14 mouse cellular contexts compared by ENCODE assay signal in genomic region chr14:19763527-19763926, GRCm38 (mm10). TPM values are rescaled to one million over a fixed set of nuclear protein-coding genes. Genes with fewer than 3 reads are reported as not detected.
DNase-seq lines count a peak whose midpoint lies in the region; ATAC-seq lines count a peak whose summit lies in the region.
"Had no signal": no experiment of that assay in that cellular context is flagged by ENCODE, and none has a peak within 500 bp of the region (broad histone marks: within the 10 kb centered on the region; RNA-seq: fewer than 3 reads in every experiment).

No protein-coding gene starts in this region.

- no peaks in the 10 kb centered on the region for H3K27me3 ChIP-seq in heart, embryonic 10.5 days (ENCODE audit: insufficient read depth, poor library complexity, severe bottlenecking)
- H3K27me3 ChIP-seq in embryonic facial prominence, embryonic 14.5 days (replicated peaks; ENCODE audit: control insufficient read depth, insufficient read depth, low read length), result no peaks in the 10 kb centered on the region
- H3K27me3 ChIP-seq: CH12.LX; liver, embryonic 15.5 days; stomach, embryonic 15.5 days had no signal

- 27% methylated on average over 8 of the region's 8 CpGs for WGBS in heart, embryonic 10.5 days
- WGBS in embryonic facial prominence, embryonic 14.5 days, result 31% methylated on average over 8 of the region's 8 CpGs

- no peaks in the 10 kb centered on the region for H3K9me3 ChIP-seq in heart, embryonic 10.5 days
- H3K9me3 ChIP-seq in embryonic facial prominence, embryonic 14.5 days (ENCODE audit: control insufficient read depth, low read length), result no peaks in the 10 kb centered on the region
- H3K9me3 ChIP-seq: liver, embryonic 15.5 days; stomach, embryonic 15.5 days had no signal

- H3K27ac ChIP-seq in heart, embryonic 10.5 days, result peak overlapping the region; percentile 73
- H3K27ac ChIP-seq in embryonic facial prominence, embryonic 14.5 days (replicated peaks; ENCODE audit: low read depth, low read length), result peak overlapping the region; percentile 54; the same call in 1 of the 2 replicates
- H3K27ac ChIP-seq: liver, embryonic 15.5 days; stomach, embryonic 15.5 days had no signal

- ATAC-seq in embryonic facial prominence, embryonic 14.5 days (ENCODE audit: low read depth), result no peak
- ATAC-seq: intestine, postnatal 0 days had no signal

- DNase-seq in heart, embryonic 10.5 days (ENCODE audit: low spot score), result no peak
- DNase-seq in heart, adult 9 months (ENCODE audit: low spot score in 2 of 2), result no peak
- peak; percentile 15 for DNase-seq in lung, postnatal 10 days
- no peak for DNase-seq in lung, adult 18-20 months
- DNase-seq in embryonic facial prominence, embryonic 14.5 days (ENCODE audit: low spot score), result peak; percentile 32
- peak; percentile 32 for DNase-seq in kidney, postnatal 14 days
- DNase-seq in thymus, adult 18-20 months, result no peak
- no peak for DNase-seq in left cerebral cortex, adult 8-10 months (ENCODE audit: low spot score in 2 of 2)
- DNase-seq: cerebellum, adult 8-10 months; gastrocnemius, postnatal 36 days had no signal

- no peak overlapping the region for H3K4me3 ChIP-seq in heart, embryonic 10.5 days
- no peak overlapping the region for H3K4me3 ChIP-seq in embryonic facial prominence, embryonic 14.5 days (ENCODE audit: low read depth, low read length)
- H3K4me3 ChIP-seq: liver, embryonic 15.5 days; stomach, embryonic 15.5 days had no signal

- peaks cover 36% of the 10 kb centered on the region for H3K36me3 ChIP-seq in heart, embryonic 10.5 days
- H3K36me3 ChIP-seq in embryonic facial prominence, embryonic 14.5 days (ENCODE audit: control insufficient read depth, insufficient read depth, low read length), result peaks cover 14% of the 10 kb centered on the region; the same call in 1 of the 2 replicates
- H3K36me3 ChIP-seq: liver, embryonic 15.5 days; stomach, embryonic 15.5 days had no signal

- H3K4me2 ChIP-seq in embryonic facial prominence, embryonic 14.5 days (ENCODE audit: low read depth, low read length), result no peak overlapping the region; the same call in 1 of the 2 replicates
- H3K4me2 ChIP-seq: liver, embryonic 15.5 days; stomach, embryonic 15.5 days had no signal

- peaks cover 79% of the 10 kb centered on the region for H3K4me1 ChIP-seq in heart, embryonic 10.5 days
- peaks cover 12% of the 10 kb centered on the region for H3K4me1 ChIP-seq in embryonic facial prominence, embryonic 14.5 days (ENCODE audit: control insufficient read depth, insufficient read depth, low read length)

- no peak overlapping the region for H3K9ac ChIP-seq in embryonic facial prominence, embryonic 14.5 days (ENCODE audit: low read depth, low read length)
- H3K9ac ChIP-seq: liver, embryonic 15.5 days; stomach, embryonic 15.5 days had no signal

RNA-seq across cellular contexts. Expression of gene Nid2, which starts 12.5 kb away (rescaled TPM):
- polyA plus RNA-seq in heart, embryonic 10.5 days (2016; fragmentation: Nextera tagmentation; extraction: Ambion mirVana), result 169 and 250 TPM in 2 replicates
- 152 and 174 TPM in 2 replicates for polyA plus RNA-seq in embryonic facial prominence, embryonic 14.5 days (2014; fragmentation: Nextera tagmentation; extraction: Ambion mirVana)
- total RNA-seq in left cerebral cortex, adult 8-10 months (2022), result 1 to 10 TPM; 2.1 to 4.1 (median 3.3) TPM

Comparison
In these comparisons a context has a peak if more than half of its experiments do, and no peak if none do; other contexts are left out.
1. DNase-seq: peak in lung, postnatal 10 days (single experiment), embryonic facial prominence, embryonic 14.5 days (single experiment) and kidney, postnatal 14 days (single experiment); none in heart, embryonic 10.5 days (single experiment), heart, adult 9 months (0 of 2), lung, adult 18-20 months (0 of 2), thymus, adult 18-20 months (0 of 2) and left cerebral cortex, adult 8-10 months (0 of 2).